Mouse (Mus musculus): Measurements from ENCODE around the gene Chd1. TPM values are rescaled to one million over a fixed set of nuclear protein-coding genes. Genes with fewer than 3 reads are reported as not detected.

Chd1 gene
- polyA plus RNA-seq, 1 experiment from 2014 or later, result 14.3 TPM

DNA sequence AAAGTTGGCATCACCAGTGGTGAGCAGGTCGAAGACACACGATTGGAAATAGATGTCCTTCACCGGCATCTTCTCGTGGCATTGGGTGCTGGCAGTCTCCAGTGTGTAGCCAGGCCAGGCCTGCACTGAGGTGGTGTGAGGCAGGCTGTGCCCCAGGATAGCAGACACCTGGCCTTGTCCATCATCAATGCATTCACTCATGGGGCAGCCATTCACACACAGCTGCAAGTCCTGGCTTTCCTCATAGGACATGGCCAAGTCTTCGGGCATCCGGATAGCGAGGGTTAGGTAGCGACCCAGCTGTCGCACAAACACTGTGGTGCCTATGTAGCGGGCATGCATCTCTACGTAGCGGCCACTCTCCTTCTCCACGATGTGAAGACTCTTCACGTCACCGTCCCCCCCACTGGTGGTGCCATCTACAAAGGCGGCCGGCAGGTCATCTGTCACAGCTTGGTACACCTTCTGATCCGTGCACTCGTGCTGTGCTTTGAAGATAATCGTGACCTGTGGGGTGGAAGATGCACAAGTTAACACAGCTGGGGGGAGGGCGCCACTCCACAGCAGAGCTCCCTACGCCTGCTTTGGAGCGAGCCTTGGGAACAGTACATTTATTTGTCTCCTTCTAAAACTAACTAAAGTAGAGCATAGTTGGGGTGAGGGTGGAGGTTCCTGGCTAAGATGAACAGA, 102.7 kb downstream of the Chd1 start:
- H3K27ac ChIP-seq (ENCODE audit: low read length), result no peak overlapping the region
- no peak overlapping the region for H3K4me3 ChIP-seq (ENCODE audit: low read length)
- H3K27me3 ChIP-seq (replicated peaks; ENCODE audit: control insufficient read depth, insufficient read depth, low read length), result no peaks in the 10 kb centered on the region
- WGBS, result 90% methylated on average over 23 of the region's 23 CpGs
- no peak for ATAC-seq
- H3K9ac ChIP-seq (ENCODE audit: low read depth, low read length), result no peak overlapping the region
- H3K4me2 ChIP-seq (ENCODE audit: low read depth, low read length), result no peak overlapping the region
- peaks cover 20% of the 10 kb centered on the region for H3K4me1 ChIP-seq (ENCODE audit: control insufficient read depth, insufficient read depth, low read length)
- no peaks in the 10 kb centered on the region for H3K9me3 ChIP-seq (ENCODE audit: control insufficient read depth, low read length)
- H3K36me3 ChIP-seq (ENCODE audit: control insufficient read depth, insufficient read depth, low read length), result peaks cover 7% of the 10 kb centered on the region

DNA sequence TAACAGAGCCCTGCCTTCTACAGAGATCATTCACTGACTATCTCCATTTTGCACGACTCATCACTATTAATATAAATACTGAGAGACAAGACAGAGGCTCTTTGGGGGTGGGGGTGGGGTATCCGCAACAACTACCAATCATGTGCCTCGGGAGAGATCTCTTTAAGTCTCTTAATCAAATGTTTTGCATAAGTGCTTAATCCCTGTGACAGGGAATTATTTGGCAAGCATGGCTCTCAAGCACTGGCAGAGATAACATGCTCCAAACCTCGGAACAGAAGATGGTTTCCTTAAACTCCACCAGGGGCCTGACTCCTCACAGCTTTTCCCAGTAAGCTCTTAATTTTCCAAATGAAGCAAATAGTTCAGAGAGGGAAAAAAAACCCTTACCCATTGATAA, 103.2 kb downstream of the Chd1 start:
- ATAC-seq, result no peak
- no peak overlapping the region for H3K4me3 ChIP-seq (ENCODE audit: low read length)
- no peaks in the 10 kb centered on the region for H3K27me3 ChIP-seq (replicated peaks; ENCODE audit: control insufficient read depth, insufficient read depth, low read length)
- peaks cover 7% of the 10 kb centered on the region for H3K36me3 ChIP-seq (ENCODE audit: control insufficient read depth, insufficient read depth, low read length)
- no peak overlapping the region for H3K4me2 ChIP-seq (ENCODE audit: low read depth, low read length)
- H3K9ac ChIP-seq (ENCODE audit: low read depth, low read length), result no peak overlapping the region
- no peaks in the 10 kb centered on the region for H3K9me3 ChIP-seq (ENCODE audit: control insufficient read depth, low read length)
- H3K27ac ChIP-seq (ENCODE audit: low read length), result no peak overlapping the region
- peaks cover 23% of the 10 kb centered on the region for H3K4me1 ChIP-seq (ENCODE audit: control insufficient read depth, insufficient read depth, low read length)
- WGBS, result 45% methylated on average over 4 of the region's 4 CpGs

DNA sequence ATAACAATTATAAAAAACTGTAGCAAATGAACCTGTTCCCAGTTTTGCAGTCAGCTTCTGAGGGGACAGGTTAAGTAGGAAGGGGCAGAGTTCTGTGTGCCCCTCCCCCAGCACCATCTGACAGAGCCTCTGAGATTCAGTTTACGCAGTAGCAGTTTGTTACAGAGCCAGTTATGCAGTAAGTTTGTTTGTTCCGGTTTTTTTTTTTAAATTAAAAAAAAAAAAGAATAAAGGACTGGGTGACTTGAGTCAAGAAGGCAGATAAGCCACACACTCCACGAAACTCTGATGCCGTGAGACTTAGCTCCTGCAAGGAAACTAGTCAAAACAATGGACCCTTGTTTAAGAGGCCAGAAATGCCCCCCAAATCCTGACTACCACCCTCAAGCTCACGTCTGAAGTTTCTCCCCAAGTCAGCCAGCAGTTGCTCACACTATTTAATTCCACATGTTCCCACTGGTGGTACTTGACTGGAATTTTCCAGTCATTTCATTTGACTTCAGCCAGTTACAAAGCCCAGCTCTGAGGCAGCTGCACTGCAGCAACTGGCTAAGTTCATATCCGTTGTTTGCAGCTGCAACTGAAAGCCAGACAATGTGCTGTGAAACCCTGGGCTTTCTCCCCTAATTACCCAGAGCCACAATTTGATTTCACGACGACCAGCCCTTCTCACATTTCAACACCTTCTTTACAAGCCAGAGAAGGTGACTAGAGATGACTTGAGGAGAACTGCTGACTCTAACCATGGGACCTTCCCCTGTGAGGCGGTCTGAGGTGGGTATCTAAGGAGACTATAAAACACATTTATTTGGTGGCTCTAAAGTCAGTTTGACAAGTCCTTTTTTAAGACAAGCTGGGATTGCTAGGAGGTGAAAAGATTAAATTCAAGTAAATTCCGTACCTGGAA, 104.0 kb downstream of the Chd1 start:
- no peak overlapping the region for H3K4me2 ChIP-seq (ENCODE audit: low read depth, low read length)
- H3K36me3 ChIP-seq (ENCODE audit: control insufficient read depth, insufficient read depth, low read length), result peaks cover 7% of the 10 kb centered on the region
- ATAC-seq, result no peak
- no peak overlapping the region for H3K9ac ChIP-seq (ENCODE audit: low read depth, low read length)
- H3K4me1 ChIP-seq (ENCODE audit: control insufficient read depth, insufficient read depth, low read length), result peaks cover 23% of the 10 kb centered on the region
- H3K9me3 ChIP-seq (ENCODE audit: control insufficient read depth, low read length), result no peaks in the 10 kb centered on the region
- H3K27ac ChIP-seq (ENCODE audit: low read length), result no peak overlapping the region
- H3K4me3 ChIP-seq (ENCODE audit: low read length), result no peak overlapping the region
- 33% methylated on average over 10 of the region's 10 CpGs for WGBS
- H3K27me3 ChIP-seq (replicated peaks; ENCODE audit: control insufficient read depth, insufficient read depth, low read length), result no peaks in the 10 kb centered on the region

DNA sequence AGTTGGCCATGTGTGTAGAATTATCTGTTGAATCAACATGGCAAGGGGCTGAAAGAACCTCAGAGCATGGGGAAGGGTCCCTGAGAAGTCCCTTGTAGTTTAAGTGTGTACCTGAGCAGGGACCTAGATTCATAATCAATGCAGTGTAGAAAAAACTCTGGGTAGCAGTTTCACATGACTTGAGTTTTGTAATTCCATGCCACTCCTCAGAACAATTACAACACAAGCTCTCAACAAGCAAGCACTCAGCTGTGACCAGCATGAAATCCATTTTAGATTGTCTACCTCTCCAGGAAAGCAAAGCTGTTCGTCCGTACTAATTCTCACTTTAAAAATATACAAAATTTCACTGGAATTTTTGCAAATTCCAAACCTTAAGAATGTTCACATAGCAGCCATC, 105.2 kb downstream of the Chd1 start:
- Histone ChIP-seq H3K4me1 (ENCODE audit: control insufficient read depth, insufficient read depth, low read length) (peaks cover 33% of the 10 kb centered on the region), H3K27me3 (replicated peaks; ENCODE audit: control insufficient read depth, insufficient read depth, low read length) (no peaks in the 10 kb centered on the region), H3K27ac (ENCODE audit: low read length) (no peak overlapping the region)

DNA sequence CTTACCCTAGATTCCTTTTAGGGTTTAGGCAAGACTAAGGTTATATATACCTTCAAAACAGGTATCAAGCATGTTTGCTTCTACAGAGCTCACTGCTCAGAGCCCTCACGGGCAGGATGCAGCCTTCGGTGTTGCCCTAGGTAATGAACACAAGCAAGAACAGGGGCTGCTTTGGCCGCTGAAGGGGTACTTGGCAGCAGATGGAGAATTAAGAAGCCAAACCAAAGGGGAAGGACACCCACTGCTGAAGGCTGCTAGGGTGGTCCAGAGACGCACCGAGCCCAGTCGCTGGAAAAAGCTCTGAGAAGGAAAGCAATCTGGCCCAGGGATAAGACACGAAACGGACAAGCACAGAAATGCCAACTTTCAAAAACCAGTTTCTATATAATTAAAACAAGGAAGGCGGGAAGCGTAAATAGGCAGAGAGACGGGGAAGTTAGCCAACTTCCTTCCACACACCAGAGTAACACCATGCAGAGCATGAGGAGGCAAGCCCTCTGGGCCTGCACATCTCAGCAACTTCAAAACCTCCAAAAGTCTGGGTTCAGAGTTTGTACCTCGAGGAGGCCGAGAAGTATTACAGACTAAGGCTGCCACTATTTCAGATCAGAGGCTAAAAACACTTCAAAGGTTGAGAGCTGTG, 107.5 kb downstream of the Chd1 start:
- H3K4me2 ChIP-seq (ENCODE audit: low read depth, low read length), result no peak overlapping the region
- no peaks in the 10 kb centered on the region for H3K27me3 ChIP-seq (replicated peaks; ENCODE audit: control insufficient read depth, insufficient read depth, low read length)

More for the DNA sequence above, 105.2 kb downstream of the Chd1 start:
- H3K4me2 ChIP-seq (ENCODE audit: low read depth, low read length), result no peak overlapping the region
- 79% methylated on average over 2 of the region's 2 CpGs for WGBS
- H3K4me3 ChIP-seq (ENCODE audit: low read length), result no peak overlapping the region
- H3K9ac ChIP-seq (ENCODE audit: low read depth, low read length), result no peak overlapping the region
- peaks cover 7% of the 10 kb centered on the region for H3K36me3 ChIP-seq (ENCODE audit: control insufficient read depth, insufficient read depth, low read length)
- H3K9me3 ChIP-seq (ENCODE audit: control insufficient read depth, low read length), result no peaks in the 10 kb centered on the region
- ATAC-seq, result no peak

DNA sequence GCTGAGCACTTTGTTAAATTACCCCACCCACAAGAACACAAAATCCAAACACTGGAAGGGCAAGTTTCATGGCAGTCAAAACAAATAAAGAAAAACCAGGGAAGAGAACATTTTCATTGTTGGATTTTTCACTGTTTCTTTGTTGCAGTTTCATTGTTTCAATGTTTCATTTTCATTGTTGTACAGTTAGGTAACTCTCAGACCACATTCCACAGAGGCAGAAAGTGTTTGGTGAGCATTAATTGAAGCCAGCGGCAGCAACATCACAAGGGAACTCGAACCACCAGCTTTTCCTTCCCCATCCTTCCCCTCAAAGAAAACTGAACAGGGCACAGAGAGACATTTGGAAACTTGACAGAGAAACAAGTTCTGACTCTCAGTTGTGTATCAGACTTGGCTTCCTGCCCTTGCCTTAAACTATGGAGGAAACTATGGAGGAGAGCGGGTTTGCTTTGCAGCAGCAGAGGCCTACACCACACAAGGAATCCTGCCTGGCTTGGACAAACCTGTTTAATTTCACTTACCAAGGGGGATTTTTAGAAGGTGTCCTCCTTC, 109.0 kb downstream of the Chd1 start:
- no peak overlapping the region for H3K4me3 ChIP-seq (ENCODE audit: low read length)
- 49% methylated on average over 3 of the region's 3 CpGs for WGBS
- 0 out of 2 replicates have a peak overlapping the region, but pooled peaks have one; percentile 33 for H3K27ac ChIP-seq (ENCODE audit: low read length)
- no peak for ATAC-seq
- peaks cover 40% of the 10 kb centered on the region for H3K4me1 ChIP-seq (ENCODE audit: control insufficient read depth, insufficient read depth, low read length)
- H3K9me3 ChIP-seq (ENCODE audit: control insufficient read depth, low read length), result no peaks in the 10 kb centered on the region
- no peak overlapping the region for H3K4me2 ChIP-seq (ENCODE audit: low read depth, low read length)
- H3K27me3 ChIP-seq (replicated peaks; ENCODE audit: control insufficient read depth, insufficient read depth, low read length), result no peaks in the 10 kb centered on the region
- H3K9ac ChIP-seq (ENCODE audit: low read depth, low read length), result no peak overlapping the region
- no peaks in the 10 kb centered on the region for H3K36me3 ChIP-seq (ENCODE audit: control insufficient read depth, insufficient read depth, low read length)

More for the DNA sequence above, 107.5 kb downstream of the Chd1 start:
- no peak overlapping the region for H3K27ac ChIP-seq (ENCODE audit: low read length)
- H3K9me3 ChIP-seq (ENCODE audit: control insufficient read depth, low read length), result no peaks in the 10 kb centered on the region
- no peak for ATAC-seq
- peaks cover 41% of the 10 kb centered on the region for H3K4me1 ChIP-seq (ENCODE audit: control insufficient read depth, insufficient read depth, low read length)
- no peak overlapping the region for H3K4me3 ChIP-seq (ENCODE audit: low read length)
- H3K9ac ChIP-seq (ENCODE audit: low read depth, low read length), result no peak overlapping the region
- WGBS, result 78% methylated on average over 13 of the region's 13 CpGs
- H3K36me3 ChIP-seq (ENCODE audit: control insufficient read depth, insufficient read depth, low read length), result no peaks in the 10 kb centered on the region; the same call in 1 of the 2 replicates

DNA sequence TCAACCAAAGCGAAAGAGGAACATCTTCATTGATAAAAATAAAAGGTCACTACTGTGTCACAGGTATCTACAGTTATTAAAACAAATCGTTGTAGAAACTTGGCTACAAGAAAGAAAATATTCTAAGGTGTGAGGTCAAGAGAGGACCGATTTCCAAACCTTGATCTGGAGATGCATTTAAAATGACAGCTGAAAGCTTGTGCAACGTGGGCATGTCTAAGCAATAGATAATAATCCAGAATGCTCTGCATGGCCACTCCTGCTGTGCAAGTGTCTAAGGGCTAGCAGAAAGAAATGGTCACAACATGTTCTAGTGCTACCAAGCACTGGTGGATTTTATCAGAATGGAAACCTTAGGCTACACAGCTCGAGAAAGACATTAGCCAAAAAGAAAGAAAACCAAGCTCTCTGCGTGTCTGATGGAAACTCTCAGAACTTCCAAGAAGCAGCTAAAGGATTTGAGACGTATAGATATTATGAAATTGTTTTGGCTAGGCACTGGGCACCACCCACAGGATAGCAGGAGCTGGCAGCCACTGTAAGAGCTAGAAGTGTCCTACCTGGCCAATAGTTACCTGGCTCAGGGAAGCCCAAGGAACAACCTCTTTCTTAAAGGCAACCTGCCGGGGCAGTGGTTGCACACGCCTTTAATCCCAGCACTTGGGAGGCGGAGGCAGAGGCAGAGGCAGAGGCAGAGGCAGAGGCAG, 110.7 kb downstream of the Chd1 start:
- H3K9ac ChIP-seq (ENCODE audit: low read depth, low read length), result no peak overlapping the region
- peaks cover 26% of the 10 kb centered on the region for H3K4me1 ChIP-seq (ENCODE audit: control insufficient read depth, insufficient read depth, low read length)

DNA sequence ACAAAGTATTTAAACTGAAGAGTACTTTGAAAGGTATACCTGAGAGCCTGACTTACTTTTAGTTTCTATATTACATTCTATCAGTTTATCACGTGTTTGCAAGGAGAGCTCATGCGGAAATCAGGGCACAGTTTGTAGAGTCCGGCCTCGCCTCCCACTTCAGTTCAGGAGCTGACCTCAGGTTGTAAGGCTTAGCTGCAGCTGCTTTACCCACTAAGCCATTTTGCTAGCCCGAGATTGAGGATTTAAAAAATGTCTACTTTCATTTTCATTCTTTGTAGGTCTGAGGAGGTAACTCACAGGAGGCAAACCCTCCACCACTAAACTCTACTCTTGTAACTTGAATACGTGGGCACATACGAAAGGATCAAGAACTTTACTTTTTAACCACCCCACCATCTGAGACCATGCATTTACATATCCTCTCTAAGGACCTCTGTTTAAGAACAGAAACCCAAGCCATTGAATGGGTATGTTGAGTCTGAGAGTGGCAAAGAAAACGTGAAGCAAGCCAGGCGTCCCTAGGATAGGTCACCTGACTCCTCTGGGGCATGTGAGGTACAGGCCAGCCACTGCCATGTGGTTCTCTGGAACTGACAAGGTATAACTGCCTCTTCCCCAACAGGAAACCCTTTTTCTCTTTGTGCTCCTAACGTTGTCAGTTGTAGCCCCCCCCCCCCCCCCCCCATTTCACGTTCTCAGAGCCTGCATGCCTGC, 111.8 kb downstream of the Chd1 start:
- no peak overlapping the region for H3K9ac ChIP-seq (ENCODE audit: low read depth, low read length)
- peak; percentile 64 for ATAC-seq
- no peak overlapping the region for H3K4me2 ChIP-seq (ENCODE audit: low read depth, low read length)
- H3K9me3 ChIP-seq (ENCODE audit: control insufficient read depth, low read length), result no peaks in the 10 kb centered on the region
- peaks cover 31% of the 10 kb centered on the region for H3K4me1 ChIP-seq (ENCODE audit: control insufficient read depth, insufficient read depth, low read length)
- WGBS, result 77% methylated on average over 11 of the region's 11 CpGs
- H3K27me3 ChIP-seq (replicated peaks; ENCODE audit: control insufficient read depth, insufficient read depth, low read length), result no peaks in the 10 kb centered on the region
- H3K4me3 ChIP-seq (ENCODE audit: low read length), result no peak overlapping the region
- no peaks in the 10 kb centered on the region for H3K36me3 ChIP-seq (ENCODE audit: control insufficient read depth, insufficient read depth, low read length)
- H3K27ac ChIP-seq (ENCODE audit: low read length), result no peak overlapping the region

More for the DNA sequence above, 110.7 kb downstream of the Chd1 start:
- Histone ChIP-seq H3K36me3 (ENCODE audit: control insufficient read depth, insufficient read depth, low read length) (no peaks in the 10 kb centered on the region), H3K9me3 (ENCODE audit: control insufficient read depth, low read length) (no peaks in the 10 kb centered on the region), H3K4me2 (ENCODE audit: low read depth, low read length) (no peak overlapping the region), H3K27ac (ENCODE audit: low read length) (no peak overlapping the region), H3K4me3 (ENCODE audit: low read length) (no peak overlapping the region), H3K27me3 (replicated peaks; ENCODE audit: control insufficient read depth, insufficient read depth, low read length) (no peaks in the 10 kb centered on the region)
- no peak for ATAC-seq
- 87% methylated on average over 10 of the region's 10 CpGs for WGBS
